ENCODE assay signal across 8 mouse cellular contexts in genomic region chr13:92427351-92427855, GRCm38 (mm10). TPM values are rescaled to one million over a fixed set of nuclear protein-coding genes. Genes with fewer than 3 reads are reported as not detected.
DNase-seq lines count a peak whose midpoint lies in the region; ATAC-seq lines count a peak whose summit lies in the region.

No protein-coding gene starts in this region.

- no peak overlapping the region for H3K9ac ChIP-seq in heart, embryonic 14.5 days (ENCODE audit: low read length)
- no peak overlapping the region for H3K9ac ChIP-seq in heart, embryonic 11.5 days (ENCODE audit: low read depth, low read length)
- H3K9ac ChIP-seq in neural tube, embryonic 11.5 days (ENCODE audit: low read length), result no peak overlapping the region
- peak overlapping the region; percentile 75; the same call in 1 of the 2 replicates for H3K9ac ChIP-seq in hindbrain, embryonic 16.5 days (ENCODE audit: low read depth, low read length)
- no peak overlapping the region for H3K9ac ChIP-seq in stomach, embryonic 15.5 days

- H3K4me2 ChIP-seq in heart, embryonic 14.5 days (ENCODE audit: low read length), result peak overlapping the region; percentile 99; the same call in 1 of the 2 replicates
- H3K4me2 ChIP-seq in heart, embryonic 11.5 days, result no peak overlapping the region
- peak overlapping the region; percentile 99 for H3K4me2 ChIP-seq in neural tube, embryonic 11.5 days (ENCODE audit: low read depth)
- H3K4me2 ChIP-seq in hindbrain, embryonic 16.5 days (ENCODE audit: low read length), result peak overlapping the region; percentile 91
- no peak overlapping the region for H3K4me2 ChIP-seq in stomach, embryonic 15.5 days

- H3K27ac ChIP-seq in heart, embryonic 14.5 days (replicated peaks in 1 of 2; ENCODE audit: control insufficient read depth in 1 of 2, insufficient read depth in 1 of 2, low read depth in 2 of 2, low read length in 2 of 2), result no peak overlapping the region
- no peak overlapping the region for H3K27ac ChIP-seq in heart, embryonic 11.5 days (ENCODE audit: low read depth, low read length)
- no peak overlapping the region for H3K27ac ChIP-seq in neural tube, embryonic 11.5 days (ENCODE audit: low read depth, low read length)
- H3K27ac ChIP-seq in hindbrain, embryonic 16.5 days (ENCODE audit: low read depth, low read length), result 0 out of 2 replicates have a peak overlapping the region, but pooled peaks have one; percentile 23
- no peak overlapping the region for H3K27ac ChIP-seq in stomach, embryonic 15.5 days

- ATAC-seq in heart, embryonic 14.5 days (ENCODE audit: insufficient number of reproducible peaks, insufficient read depth, low FRiP score, low read depth), result no peak
- no peak for ATAC-seq in heart, embryonic 11.5 days (replicated peaks; ENCODE audit: insufficient number of reproducible peaks, low FRiP score, low TSS enrichment)
- ATAC-seq in neural tube, embryonic 11.5 days (ENCODE audit: insufficient read depth, low FRiP score, low TSS enrichment), result no peak
- ATAC-seq in hindbrain, embryonic 16.5 days, result no peak; the same call in 1 of the 2 replicates
- no peak for ATAC-seq in stomach, embryonic 15.5 days (ENCODE audit: insufficient read depth, low FRiP score, low read depth)
- ATAC-seq in megakaryocyte-erythroid progenitor cell, adult 5-6 weeks (replicated peaks; ENCODE audit: low FRiP score, low TSS enrichment, poor library complexity, severe bottlenecking), result no peak

- peaks cover 4 to 5% of the 10 kb centered on the region in 2 experiments; a peak in 2 of 4 replicates for H3K4me1 ChIP-seq in heart, embryonic 14.5 days (ENCODE audit: control insufficient read depth in 2 of 2, insufficient read depth in 2 of 2, low read length in 2 of 2)
- H3K4me1 ChIP-seq in heart, embryonic 11.5 days (ENCODE audit: control insufficient read depth, insufficient read depth, low read length), result no peaks in the 10 kb centered on the region; the same call in 1 of the 2 replicates
- peaks cover 5% of the 10 kb centered on the region; the same call in 1 of the 2 replicates for H3K4me1 ChIP-seq in neural tube, embryonic 11.5 days (ENCODE audit: control insufficient read depth, insufficient read depth, low read length)
- H3K4me1 ChIP-seq in hindbrain, embryonic 16.5 days (ENCODE audit: control insufficient read depth, insufficient read depth, low read depth, low read length), result peaks cover 5% of the 10 kb centered on the region
- H3K4me1 ChIP-seq in stomach, embryonic 15.5 days, result peaks cover 19% of the 10 kb centered on the region

- H3K4me3 ChIP-seq in heart, embryonic 14.5 days (ENCODE audit: control insufficient read depth in 1 of 2, insufficient read depth in 1 of 2, low read depth in 1 of 2, low read length in 2 of 2), result peak overlapping the region in 1 of 2 experiments; percentile 59; a peak in 2 of 4 replicates
- H3K4me3 ChIP-seq in heart, embryonic 11.5 days (ENCODE audit: low read depth, low read length), result no peak overlapping the region
- H3K4me3 ChIP-seq in neural tube, embryonic 11.5 days (ENCODE audit: low read depth, low read length), result no peak overlapping the region
- H3K4me3 ChIP-seq in hindbrain, embryonic 16.5 days (ENCODE audit: low read length), result peak overlapping the region; percentile 83
- peak overlapping the region; percentile 54; the same call in 1 of the 2 replicates for H3K4me3 ChIP-seq in stomach, embryonic 15.5 days (replicated peaks)

- whole genome bisulfite sequencing in heart, embryonic 14.5 days, result 49% methylated on average over 4 of the region's 4 CpGs
- WGBS in heart, embryonic 11.5 days (ENCODE audit: insufficient replicate concordance), result 37% methylated on average over 4 of the region's 4 CpGs
- WGBS in neural tube, embryonic 11.5 days, result 49% methylated on average over 4 of the region's 4 CpGs
- 32% methylated on average over 4 of the region's 4 CpGs for WGBS in hindbrain, embryonic 16.5 days
- WGBS in stomach, embryonic 15.5 days, result 35% methylated on average over 4 of the region's 4 CpGs

- no peaks in the 10 kb centered on the region for H3K9me3 ChIP-seq in heart, embryonic 14.5 days (ENCODE audit: control insufficient read depth, low read length)
- no peaks in the 10 kb centered on the region for H3K9me3 ChIP-seq in heart, embryonic 11.5 days (replicated peaks; ENCODE audit: control insufficient read depth, low read length)
- H3K9me3 ChIP-seq in neural tube, embryonic 11.5 days (ENCODE audit: control insufficient read depth, low read length), result no peaks in the 10 kb centered on the region
- H3K9me3 ChIP-seq in hindbrain, embryonic 16.5 days (ENCODE audit: control insufficient read depth, low read length), result no peaks in the 10 kb centered on the region
- H3K9me3 ChIP-seq in stomach, embryonic 15.5 days, result no peaks in the 10 kb centered on the region

- H3K36me3 ChIP-seq in heart, embryonic 14.5 days (ENCODE audit: control insufficient read depth, insufficient read depth, low read length), result no peaks in the 10 kb centered on the region
- no peaks in the 10 kb centered on the region for H3K36me3 ChIP-seq in heart, embryonic 11.5 days (ENCODE audit: control insufficient read depth, insufficient read depth, low read length)
- no peaks in the 10 kb centered on the region for H3K36me3 ChIP-seq in neural tube, embryonic 11.5 days (ENCODE audit: control insufficient read depth, insufficient read depth, low read length)
- no peaks in the 10 kb centered on the region; the same call in 1 of the 2 replicates for H3K36me3 ChIP-seq in hindbrain, embryonic 16.5 days (ENCODE audit: control insufficient read depth, insufficient read depth, low read length)
- no peaks in the 10 kb centered on the region for H3K36me3 ChIP-seq in stomach, embryonic 15.5 days

- no peak for DNase-seq in neural tube, embryonic 11.5 days (ENCODE audit: low spot score)
- no peak for DNase-seq in neural tube, embryonic 10.5 days (ENCODE audit: extremely low spot score, low spot score)
- no peak for DNase-seq in layer of hippocampus, postnatal 36 days

- peaks cover 59% of the 10 kb centered on the region for H3K27me3 ChIP-seq in heart, embryonic 14.5 days (ENCODE audit: control insufficient read depth, insufficient read depth, low read length)
- peaks cover 58% of the 10 kb centered on the region for H3K27me3 ChIP-seq in heart, embryonic 11.5 days (ENCODE audit: control insufficient read depth, insufficient read depth, low read length)
- peaks cover 32% of the 10 kb centered on the region for H3K27me3 ChIP-seq in neural tube, embryonic 11.5 days (ENCODE audit: control insufficient read depth, insufficient read depth, low read length)
- H3K27me3 ChIP-seq in hindbrain, embryonic 16.5 days (replicated peaks; ENCODE audit: control insufficient read depth, insufficient read depth, low read length), result peaks cover 5% of the 10 kb centered on the region; the same call in 1 of the 2 replicates
- H3K27me3 ChIP-seq in stomach, embryonic 15.5 days (replicated peaks), result peaks cover 43% of the 10 kb centered on the region

RNA-seq across cellular contexts. Expression of gene Ankrd34b, which starts 1.7 kb away (rescaled TPM):
- 0.27 and 0.35 TPM in 2 replicates for polyA plus RNA-seq in heart, embryonic 14.5 days (2014; fragmentation: Nextera tagmentation; extraction: Ambion mirVana)
- polyA plus RNA-seq in heart, embryonic 11.5 days (2014; fragmentation: Nextera tagmentation; extraction: Ambion mirVana), result 0.06 TPM in 1 of 2 replicates, not detected in the other
- 0.09 and 0.21 TPM in 2 replicates for polyA plus RNA-seq in neural tube, embryonic 11.5 days (2014; fragmentation: Nextera tagmentation; extraction: Ambion mirVana)
- polyA plus RNA-seq in hindbrain, embryonic 16.5 days (2015; fragmentation: Nextera tagmentation; extraction: Ambion mirVana), result 4.0 and 5.0 TPM in 2 replicates
- 0.08 and 0.13 TPM in 2 replicates for polyA plus RNA-seq in stomach, embryonic 15.5 days (2015; fragmentation: Nextera tagmentation; extraction: Ambion mirVana)
- 10 to 100 TPM; 12.8 to 14.2 TPM for total RNA-seq in layer of hippocampus, postnatal 36 days (2021)
- not detected in 2 replicates for total RNA-seq in megakaryocyte-erythroid progenitor cell, adult 5-6 weeks (2014; fragmentation: Nextera tagmentation)
- total RNA-seq in megakaryocyte-erythroid progenitor cell, adult 5-6 weeks (2017), result not detected in 2 replicates

RNA-seq across cellular contexts. Expression of gene Fam151b, which starts 56.4 kb away (rescaled TPM):
- polyA plus RNA-seq in heart, embryonic 14.5 days (2014; fragmentation: Nextera tagmentation; extraction: Ambion mirVana), result 0.28 TPM in 1 of 2 replicates, not detected in the other
- polyA plus RNA-seq in heart, embryonic 11.5 days (2014; fragmentation: Nextera tagmentation; extraction: Ambion mirVana), result 0.32 TPM in 1 of 2 replicates, not detected in the other
- polyA plus RNA-seq in neural tube, embryonic 11.5 days (2014; fragmentation: Nextera tagmentation; extraction: Ambion mirVana), result 0.25 TPM in 1 of 2 replicates, not detected in the other
- polyA plus RNA-seq in hindbrain, embryonic 16.5 days (2015; fragmentation: Nextera tagmentation; extraction: Ambion mirVana), result not detected in 2 replicates
- polyA plus RNA-seq in stomach, embryonic 15.5 days (2015; fragmentation: Nextera tagmentation; extraction: Ambion mirVana), result 0.22 and 0.26 TPM in 2 replicates
- 10 to 100 TPM in 1 of 2 experiments, 1 to 10 TPM in 1; 9.3 to 10.6 TPM for total RNA-seq in layer of hippocampus, postnatal 36 days (2021)
- total RNA-seq in megakaryocyte-erythroid progenitor cell, adult 5-6 weeks (2014; fragmentation: Nextera tagmentation), result 0.84 and 4.3 TPM in 2 replicates
- 1.4 and 11.3 TPM in 2 replicates for total RNA-seq in megakaryocyte-erythroid progenitor cell, adult 5-6 weeks (2017)

Comparison
In these comparisons a context has a peak if more than half of its experiments do, and no peak if none do; other contexts are left out.
1. H3K4me2 ChIP-seq: peak in heart, embryonic 14.5 days (single experiment), neural tube, embryonic 11.5 days (single experiment) and hindbrain, embryonic 16.5 days (single experiment); none in heart, embryonic 11.5 days (single experiment) and stomach, embryonic 15.5 days (single experiment).
2. H3K4me3 ChIP-seq: peak in hindbrain, embryonic 16.5 days (single experiment) and stomach, embryonic 15.5 days (single experiment); none in heart, embryonic 11.5 days (single experiment) and neural tube, embryonic 11.5 days (single experiment).